Mouse (Mus musculus) naive thymus-derived CD4-positive, alpha-beta T cell, adult 2 months (primary cell): ENCODE data around the gene Abhd8.

ENCODE experiments used
- DNase-seq: peaks from one replicate; pipeline ENCODE4 v3.0.0-alpha.2; 2011; ENCODE audit warnings: low read depth

Abhd8 gene

DNA sequence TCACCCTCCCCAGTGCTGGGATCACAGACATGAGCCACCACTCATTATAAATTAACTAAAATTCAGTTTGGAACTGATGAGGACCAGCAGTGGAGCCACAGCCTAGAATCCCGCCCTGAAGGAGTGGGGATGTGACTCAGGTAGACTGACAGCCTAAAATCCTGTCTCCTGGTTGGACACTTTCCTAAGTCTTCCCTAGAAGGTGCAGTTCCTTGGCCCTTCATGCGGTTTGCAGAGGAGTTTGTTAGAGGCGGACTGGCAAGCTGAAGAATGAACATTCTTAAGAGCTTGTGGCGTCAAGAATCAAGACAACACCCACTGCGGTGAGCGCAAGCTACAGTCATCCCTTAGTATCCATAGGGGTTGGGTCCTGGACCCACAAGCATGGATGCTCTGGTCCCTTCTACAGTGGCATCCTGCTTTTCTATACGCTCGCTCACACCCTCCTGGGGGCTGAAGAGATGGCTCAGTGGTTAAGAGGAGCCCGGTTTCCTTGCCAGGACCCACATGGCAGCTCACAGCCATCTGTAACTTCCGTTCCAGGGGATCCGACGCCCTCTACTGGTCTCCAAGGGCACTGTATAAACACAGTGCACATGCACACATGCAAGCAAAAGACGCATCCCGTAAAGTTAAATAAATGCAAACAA lies 13.9 kb upstream of the Abhd8 start:
- DNase-seq = peak; percentile 64

DNA sequence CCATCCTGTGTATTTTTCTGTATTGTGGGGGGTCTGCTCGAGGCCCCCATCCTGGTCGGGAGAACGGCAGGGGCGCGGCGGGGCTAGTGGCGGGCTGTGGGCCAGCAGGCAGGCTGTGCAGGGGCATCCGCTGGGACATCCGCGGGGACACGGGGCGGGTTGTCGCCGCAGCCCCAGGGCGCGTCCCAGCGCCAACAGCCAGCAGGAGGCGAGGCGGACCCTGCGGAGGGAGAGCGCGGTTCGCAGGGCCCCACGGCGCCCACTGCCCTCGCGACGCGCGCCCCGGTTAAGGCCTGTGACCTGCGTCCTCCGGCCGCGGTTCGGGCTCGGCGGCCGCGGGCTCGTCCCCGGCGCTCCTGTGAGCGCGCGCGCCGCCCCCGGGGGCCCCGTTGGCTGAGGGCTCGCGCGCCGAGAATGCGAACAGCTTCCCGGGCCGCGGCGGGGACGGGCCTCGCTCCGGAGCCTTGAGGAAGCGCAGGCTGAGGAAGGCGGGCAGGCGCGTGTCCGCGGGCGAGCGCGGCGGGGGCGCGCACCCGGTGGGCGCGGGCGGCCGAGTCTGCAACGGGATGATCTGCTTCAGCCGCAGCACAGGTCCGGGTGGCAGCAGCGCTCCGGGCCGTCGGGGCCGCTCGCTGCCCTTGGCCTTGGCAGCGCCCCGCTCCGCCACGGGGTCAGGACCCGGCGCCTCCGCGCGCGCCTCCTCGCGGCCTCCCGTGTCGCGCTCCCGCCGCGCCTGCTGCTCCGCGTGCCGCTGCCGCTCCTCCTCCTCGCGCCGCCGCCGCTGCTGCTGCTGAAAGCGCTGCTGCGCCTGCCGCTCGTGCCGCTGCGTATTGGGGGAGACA lies 12.9 kb upstream of the Abhd8 start:
- DNase-seq = peak; percentile 81

DNA sequence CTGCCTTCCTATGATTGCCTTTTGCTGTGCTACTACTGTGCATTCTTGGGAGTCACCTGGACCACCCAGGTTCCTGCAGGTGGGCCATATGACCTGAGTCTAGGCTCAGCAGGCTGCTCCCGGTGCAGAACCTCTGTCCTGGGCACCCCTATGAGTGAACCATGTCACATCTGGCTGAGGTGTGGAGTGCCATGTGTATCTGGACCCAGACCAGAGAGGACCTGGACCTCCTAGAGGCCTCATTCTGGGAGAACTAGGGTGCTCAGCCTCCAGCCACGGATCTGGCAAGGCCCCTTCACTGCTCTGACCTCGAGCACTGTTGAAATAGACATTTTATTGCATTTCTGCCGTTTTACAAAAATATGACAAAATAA lies 12.2 kb upstream of the Abhd8 start:
- DNase-seq = no peak

DNA sequence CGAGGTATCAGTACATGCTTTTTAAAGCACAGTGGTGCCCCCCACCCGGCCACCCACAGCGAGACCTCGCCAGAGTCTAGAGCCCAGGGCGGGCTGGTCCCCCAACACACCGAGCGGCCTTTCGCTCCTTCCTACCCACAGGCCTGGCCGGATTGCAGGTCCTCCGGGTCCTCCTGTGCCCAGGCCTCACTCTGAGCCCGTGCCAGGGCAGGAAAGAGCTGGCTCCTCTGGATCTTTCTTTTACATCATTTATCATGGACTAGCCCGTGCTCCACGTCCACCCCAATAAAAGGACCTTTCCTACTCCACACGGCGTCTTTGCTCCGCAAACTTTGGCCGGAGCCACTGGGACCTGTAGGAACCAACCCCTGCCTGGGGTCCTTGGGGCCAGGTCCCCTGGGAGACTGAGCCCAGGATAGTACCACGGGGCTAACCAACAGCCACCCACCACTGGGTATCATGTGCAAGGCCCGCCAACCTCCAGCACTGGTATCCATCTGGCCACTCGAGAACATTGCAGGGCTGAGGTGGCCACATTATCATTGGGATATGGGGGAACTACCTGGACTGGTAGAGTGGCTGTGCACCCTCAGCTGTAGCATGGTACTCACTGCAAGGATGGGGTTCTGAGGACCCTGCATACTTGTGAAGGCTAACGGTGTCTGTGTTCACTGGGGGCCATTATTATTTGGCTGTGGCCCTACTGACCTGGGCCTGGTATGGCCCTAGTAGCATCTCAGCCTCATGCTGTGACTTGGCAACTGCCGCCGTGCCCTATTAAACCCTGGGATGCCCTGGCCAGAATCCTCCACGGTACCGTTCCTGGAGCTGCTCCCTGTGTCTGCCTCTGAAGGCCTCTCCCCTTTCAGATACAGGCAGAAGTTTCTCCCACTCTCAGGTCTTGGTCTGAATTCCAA lies 11.6 kb upstream of the Abhd8 start:
- no peak for DNase-seq

DNA sequence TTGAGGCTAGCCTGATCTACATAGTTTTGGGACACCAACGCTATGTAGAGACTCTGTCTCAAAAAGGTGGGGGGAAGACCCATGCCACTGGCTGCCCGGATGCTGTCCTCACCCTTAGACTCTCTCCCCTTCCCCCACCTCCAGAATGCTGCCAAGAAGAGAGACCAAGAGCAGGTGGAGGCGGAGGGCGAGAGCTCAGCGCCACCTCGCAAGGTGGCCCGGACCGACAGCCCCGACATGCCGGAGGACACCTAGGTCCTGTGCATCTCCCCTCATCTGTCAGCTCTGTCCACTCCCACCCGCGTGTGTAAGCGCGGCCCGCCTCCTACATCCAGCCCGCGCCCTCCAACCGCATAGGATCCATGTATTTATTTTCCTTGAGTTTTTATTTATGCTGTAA lies 10.9 kb upstream of the Abhd8 start:
- DNase-seq = no peak

DNA sequence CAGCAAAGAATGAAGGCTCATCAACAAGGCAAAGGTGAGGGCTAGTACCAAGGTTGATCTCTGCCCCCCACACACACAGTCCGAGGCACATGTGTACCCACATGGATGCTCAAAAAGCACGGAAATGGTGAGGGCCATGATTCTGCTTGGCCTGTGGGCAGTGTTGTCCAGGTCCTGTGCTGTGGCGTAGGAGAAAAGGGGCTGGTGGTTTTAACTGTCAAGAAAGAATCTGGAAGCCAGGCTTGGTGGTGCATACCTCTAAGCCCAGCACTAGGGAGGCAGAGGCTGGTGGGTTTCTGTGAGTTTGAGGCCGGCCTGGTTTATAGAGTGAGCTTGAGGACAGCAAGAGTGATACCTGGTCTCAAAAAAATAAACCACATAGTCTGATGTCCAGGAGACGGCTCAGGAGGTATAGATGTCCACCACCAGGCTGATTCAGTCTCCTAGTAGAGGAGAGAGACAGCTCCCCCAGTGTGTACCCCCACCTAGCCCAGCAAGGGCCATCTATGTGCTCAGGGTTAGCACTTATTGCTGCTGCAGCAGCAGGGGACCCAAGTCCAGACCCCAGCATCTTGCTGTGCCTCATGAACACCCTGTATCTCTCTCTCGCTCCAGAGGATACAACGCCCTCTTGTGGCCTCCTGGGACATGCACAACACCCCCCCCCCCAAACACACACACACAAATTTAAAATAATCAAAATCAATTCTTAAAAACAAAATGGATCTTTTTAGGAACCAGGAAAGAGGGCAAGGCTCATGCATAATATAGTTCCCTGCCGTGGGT lies 9.3 kb upstream of the Abhd8 start:
- DNase-seq = no peak

DNA sequence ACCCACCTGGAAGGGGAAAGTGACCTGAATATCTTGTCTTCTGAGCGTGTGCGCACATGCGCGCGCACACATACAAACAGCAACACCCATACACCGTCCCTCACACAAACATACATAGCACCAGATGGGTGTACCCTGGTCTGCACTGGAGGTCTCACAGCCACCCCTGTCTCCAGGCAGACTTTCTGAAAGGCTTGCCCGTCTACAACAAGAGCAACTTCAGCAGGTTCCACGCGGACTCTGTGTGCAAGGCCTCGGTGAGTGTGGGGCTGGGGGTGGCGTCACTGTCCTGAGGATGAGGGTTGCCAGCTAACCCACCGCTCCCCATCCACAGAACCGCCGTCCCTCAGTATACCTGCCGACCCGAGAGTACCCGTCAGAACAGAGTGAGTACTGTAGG lies 8.4 kb upstream of the Abhd8 start:
- DNase-seq = no peak

DNA sequence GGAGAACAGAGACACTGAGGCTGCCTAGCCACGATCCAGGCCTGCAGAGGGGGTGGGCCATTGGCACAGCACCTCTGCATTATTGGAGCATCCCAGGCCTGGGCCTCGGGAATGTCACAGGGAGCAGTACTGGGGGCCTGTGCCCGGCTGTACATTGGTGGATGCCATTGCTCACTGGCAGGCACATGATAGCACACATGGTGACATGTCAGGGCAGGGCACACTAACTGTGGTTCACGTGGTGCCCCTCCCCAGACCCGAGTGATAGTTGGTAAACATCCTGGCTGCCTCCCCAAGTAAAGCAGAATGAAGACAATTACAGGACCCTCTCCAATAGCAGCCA lies 7.4 kb upstream of the Abhd8 start:
- DNase-seq = no peak

DNA sequence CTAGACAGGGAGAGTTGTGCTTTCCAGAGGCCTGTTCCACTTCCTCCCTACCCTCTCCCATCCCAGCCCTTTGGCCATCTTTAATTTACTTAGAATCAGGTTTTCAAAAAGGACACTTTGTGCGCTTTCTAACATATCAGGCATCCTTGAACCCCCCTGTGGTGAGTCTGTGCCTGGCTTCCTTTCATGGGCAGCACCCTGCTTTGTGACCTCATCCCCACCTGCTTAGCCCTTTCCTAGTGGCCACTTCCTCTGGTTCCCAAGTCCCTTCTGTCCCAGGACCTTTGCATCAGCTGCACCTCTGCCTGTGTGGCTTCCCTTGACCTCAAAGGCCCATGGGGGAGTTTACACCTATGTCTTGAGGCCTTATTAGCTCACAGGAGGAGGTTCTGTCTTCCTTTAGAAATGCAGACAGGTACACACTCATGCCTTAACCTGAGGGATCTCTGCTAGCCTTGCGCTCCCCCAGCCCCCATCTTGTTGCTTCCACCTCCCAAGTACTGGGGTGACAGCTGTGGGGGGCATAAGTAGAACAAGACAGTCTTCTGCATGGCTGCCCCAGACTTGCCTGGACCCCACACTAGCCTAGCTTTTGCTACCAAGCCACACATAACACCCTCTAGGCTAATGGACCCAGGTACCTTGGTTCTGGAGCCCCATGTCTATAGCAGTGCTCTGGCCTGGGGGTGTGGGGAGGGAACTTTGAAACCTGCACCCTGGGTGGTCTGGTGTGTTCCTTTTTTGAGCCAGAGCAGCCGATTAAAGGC lies 6.9 kb upstream of the Abhd8 start:
- peak; percentile 17 for DNase-seq

DNA sequence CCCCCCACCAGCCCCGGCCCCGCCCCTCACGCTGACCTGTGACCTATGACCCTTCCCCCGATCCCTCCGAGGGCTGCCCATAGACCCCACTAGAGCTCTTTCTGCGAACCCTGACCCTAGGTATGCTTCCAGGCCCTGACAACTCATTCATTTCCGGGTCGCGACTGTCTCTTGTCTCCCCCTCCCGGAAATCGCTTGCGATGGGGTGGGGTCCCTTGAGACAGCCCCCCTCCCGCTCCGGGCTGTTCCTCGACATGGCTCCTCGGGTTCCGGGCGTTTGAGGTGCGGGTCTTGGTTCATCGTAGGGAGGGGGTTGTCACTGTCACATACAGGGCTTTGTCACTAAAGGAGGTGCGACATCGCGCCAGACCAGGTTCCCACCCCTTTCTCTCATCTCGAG lies 6.0 kb upstream of the Abhd8 start:
- DNase-seq = peak; percentile 69

DNA sequence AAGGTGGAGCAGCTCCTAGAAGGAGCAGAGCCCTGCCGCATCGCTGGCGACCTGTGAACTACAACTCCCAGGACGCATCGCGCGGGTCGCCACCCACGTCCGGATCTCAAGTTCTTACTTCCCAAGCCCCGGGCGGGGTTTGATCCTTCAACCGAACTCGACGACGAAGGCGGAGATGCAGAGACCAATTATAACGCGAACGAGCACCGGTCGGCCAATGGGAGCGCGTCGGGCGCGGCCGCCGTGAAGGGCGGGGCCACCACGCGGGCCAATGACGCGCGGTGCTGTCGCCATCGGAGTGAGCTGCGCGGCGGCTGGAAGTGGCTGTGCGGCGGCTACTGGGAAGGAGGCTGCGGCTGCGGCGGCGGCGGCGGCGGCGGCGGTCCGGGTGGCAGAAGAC lies 5.5 kb upstream of the Abhd8 start, which contains the start of gene Dda1:
Dda1 (plus strand) TSS at position 284 of the 400 bp plus-strand sequence.
- peak; percentile 98 for DNase-seq

DNA sequence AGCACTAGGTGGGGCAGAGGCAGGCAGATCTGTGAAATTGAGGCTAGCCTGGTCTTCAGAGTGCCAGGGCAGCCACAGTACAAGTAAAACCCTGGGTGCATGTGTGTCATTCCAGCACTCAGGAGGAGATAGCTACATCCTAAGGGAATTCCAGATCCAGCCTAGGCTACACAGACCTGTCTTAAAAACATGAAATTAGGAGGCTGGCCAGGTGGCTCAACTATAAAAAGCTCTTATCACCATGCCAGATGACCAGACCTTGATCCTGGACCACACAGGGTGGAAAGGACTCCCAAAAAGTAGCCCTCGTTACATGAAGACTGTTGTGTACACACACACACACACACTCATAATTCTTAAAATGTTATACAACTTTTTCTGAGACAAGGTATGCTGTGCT lies 4.5 kb upstream of the Abhd8 start:
- DNase-seq = no peak

DNA sequence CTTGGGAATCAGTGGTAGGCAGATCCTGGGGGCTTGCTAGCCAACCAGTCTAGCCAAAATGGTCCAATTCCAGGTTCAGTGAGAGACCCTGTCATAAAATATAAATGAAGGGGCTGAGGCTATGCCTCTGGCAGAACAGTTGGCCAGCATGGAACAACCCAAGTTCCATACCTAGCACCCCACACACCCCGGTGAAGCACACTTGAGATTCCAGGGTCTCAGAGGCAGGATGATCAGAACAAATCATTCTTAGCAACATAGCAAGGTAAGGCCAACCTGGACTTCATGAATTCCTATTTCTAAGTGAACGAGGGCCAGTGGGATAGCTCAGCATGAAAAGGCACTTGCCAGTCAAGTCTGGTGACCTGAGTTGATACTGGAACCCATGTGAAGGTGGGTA lies 3.7 kb upstream of the Abhd8 start:
- DNase-seq = no peak

DNA sequence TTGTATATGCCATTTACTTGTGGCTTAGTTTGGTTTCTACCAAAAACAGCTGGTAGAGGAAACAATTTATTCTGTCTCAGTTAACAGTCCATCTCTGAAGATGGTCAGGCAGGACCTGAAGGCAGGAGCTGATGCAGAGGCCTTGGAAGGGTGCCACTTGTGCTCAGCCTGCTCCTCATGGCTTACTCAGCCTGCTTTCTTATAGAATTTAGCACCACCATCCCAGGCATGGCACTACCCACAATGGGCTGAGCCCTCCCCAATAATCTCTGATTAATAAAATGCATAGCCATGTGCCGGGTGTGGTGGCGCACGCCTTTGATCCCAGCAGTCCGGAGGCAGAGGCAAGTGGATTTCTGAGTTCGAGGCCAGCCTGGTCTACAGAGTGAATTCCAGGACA lies 2.7 kb upstream of the Abhd8 start:
- no peak for DNase-seq

DNA sequence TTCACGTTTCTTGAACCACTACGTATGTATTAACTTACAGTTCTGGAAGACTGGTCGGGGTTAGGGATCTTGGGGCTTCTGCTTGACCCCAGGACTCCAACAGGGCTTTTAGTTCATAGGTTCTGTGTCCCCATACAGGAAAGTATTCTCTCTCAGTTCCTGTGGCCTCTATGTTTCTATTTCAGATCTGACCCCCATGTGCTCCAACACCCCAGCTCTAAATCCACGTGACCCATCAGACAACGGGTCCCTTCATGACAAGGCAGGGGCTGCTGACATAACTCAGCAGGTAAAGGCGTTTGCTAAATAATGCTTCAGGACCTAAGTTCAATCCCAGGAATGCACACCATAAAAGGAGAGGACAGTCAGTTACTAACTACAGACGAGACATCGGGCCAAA lies 2.3 kb upstream of the Abhd8 start:
- no peak for DNase-seq

DNA sequence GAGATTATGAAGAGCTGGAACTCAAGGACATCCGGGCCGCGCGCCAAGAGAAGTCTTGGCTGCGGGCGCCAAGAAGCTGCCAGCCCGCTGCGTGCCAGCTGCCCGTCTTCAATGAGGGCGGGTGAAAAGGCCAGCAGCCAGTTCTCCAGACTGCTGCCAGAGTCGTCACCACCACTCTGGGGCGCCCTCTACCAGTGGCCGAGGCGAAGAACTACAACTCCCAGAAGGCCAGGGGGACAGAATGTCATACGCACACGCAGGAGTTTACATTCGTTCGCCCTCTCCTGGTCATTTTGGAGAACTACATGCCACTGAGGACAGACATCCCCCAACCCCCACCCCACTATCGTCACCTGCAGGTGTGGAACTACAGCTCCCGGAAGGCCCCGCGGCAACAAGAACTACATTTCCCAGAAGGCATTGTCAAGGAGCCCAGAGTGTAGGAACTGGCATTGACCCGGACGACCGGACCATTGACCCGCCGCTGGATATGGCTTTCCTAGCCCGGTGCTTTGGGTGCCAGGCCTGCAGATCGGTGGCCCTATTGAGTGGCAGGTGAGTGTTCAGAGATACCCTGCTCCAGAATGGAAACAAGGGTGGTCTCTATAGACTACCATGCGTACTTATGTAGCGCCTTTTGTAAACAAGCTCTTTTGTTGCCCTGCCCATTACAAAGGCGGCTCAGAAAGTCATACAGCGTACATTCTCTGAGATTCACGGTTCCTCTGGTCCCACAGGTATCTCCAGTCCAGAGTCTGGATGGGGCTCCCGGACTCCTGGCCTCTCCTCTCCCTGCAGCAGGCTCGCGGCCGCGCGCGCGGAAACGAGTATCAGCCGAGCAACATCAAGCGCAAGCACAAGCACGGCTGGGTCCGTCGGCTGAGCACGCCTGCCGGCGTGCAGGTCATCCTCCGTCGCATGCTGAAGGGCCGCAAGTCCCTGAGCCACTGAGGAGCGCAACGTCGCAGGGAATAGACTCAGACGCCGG lies 1.4 kb upstream of the Abhd8 start, which contains the start of gene Mrpl34:
Mrpl34 (plus strand) TSS at position 447 of the 988 bp plus-strand sequence.
- peak; percentile 100 for DNase-seq

DNA sequence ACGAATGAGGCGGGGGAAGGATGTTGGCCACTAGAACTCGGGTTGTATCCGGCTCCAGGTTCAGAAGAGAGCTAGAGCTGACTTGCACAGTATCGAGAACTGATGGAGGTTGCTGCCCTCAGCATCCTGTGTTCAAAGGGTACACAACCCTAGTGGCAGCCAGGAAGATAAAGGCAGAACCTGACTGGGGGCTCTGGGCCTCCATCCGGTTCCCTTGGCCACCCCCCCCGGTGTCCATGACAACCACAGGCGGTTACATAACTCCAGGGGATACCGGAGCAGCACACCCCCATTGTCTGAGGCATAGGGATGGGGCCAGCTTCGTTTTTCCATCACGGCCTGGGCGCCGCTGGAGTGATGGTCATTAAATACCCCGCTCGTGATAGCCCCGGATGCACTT lies 669 bp downstream of the Abhd8 start:
- peak; percentile 96 for DNase-seq

DNA sequence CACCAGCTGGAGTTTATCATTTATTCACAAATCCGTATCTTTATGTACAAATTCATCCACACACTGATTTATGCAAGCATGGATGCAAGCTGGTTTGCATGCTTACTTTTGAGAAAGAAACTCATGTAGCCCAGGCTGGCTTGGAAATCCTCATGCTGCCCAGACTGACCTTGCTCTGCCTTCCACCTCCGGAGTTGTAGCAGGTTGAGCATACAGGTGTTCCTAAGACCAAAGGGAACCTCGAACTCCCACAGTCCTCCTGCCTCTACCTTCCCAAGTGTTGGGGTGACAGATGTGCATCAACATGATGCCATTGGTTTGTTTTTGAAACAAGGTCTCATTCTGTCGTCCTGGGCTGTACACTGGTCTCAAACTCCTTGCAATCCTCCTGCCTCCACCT lies 1.3 kb downstream of the Abhd8 start:
- DNase-seq = no peak

DNA sequence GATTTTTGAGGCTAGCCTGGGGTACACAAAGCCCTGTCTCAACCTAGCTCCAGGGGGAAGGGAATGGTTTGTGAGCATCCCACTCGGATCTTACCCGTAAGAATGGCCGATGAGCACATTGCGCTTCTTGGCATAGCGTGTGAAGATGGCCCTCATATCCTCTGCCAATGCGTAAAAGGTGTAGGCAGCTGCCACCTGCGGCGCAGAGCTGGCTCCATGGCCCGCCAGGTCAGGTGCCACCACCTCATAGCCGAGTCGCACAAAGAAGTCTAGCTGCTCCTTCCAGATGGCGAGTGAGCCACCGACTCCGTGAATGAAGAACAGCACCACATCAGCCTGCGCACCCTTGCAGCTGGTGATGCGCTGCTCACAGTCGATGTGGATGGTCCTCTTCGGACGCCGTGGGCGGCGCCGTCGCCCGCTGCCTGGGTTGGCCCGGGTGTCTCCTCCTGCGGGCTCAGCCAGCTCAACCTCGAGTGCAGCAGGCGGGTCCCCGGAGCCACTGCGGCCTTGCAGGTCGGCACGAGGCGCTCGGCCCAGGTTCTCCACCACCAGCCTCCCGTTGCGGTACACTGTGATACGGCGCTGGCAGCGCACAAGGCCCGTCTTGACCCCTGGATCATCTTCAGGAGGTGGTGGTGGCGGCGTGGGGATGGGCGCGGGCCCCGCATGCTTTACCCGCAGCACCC lies 2.2 kb downstream of the Abhd8 start:
- DNase-seq = no peak
